Mouse (Mus musculus) G1E (cell line): ENCODE measurements around the gene Gab1. TPM values are rescaled to one million over a fixed set of nuclear protein-coding genes. Genes with fewer than 3 reads are reported as not detected.

Experiments used
- ATAC-seq: 2 replicates; pipeline ENCODE4 v1.8.0; 2016; ENCODE audit warnings: mild to moderate bottlenecking; ENCODE audit not compliant: insufficient number of reproducible peaks, poor library complexity, low FRiP score, severe bottlenecking; ENCODE audit errors: extremely low read depth
- DNase-seq: peaks from one replicate; pipeline ENCODE4 v3.0.0; 2012; ENCODE audit warnings: low spot score
- H3K27me3 ChIP-seq: 2 replicates; pipeline ENCODE4 v1.6.1; 2012; ENCODE audit warnings: mild to moderate bottlenecking, low read length, inconsistent platforms; ENCODE audit not compliant: insufficient read depth
- H3K36me3 ChIP-seq: replicated peaks from 2 replicates; pipeline ENCODE3; 2012; ENCODE audit warnings: mild to moderate bottlenecking, inconsistent platforms
- H3K4me1 ChIP-seq: 2 replicates; pipeline ENCODE4 v1.6.1; 2012; ENCODE audit warnings: low read depth, low read length, inconsistent platforms, mixed read lengths; ENCODE audit not compliant: insufficient read depth
- H3K4me3 ChIP-seq: 2 replicates; pipeline ENCODE4 v1.5.1; 2012; ENCODE audit warnings: low read depth, mild to moderate bottlenecking, inconsistent platforms, low read length, moderate library complexity, mixed read lengths
- H3K9me3 ChIP-seq: replicated peaks from 2 replicates; pipeline ENCODE4 v1.6.1; 2012; ENCODE audit warnings: inconsistent platforms
- CTCF ChIP-seq: IDR thresholded peaks from 2 replicates; pipeline ENCODE4 v1.5.1; 2012; ENCODE audit warnings: low read depth, low read length, inconsistent platforms, mixed read lengths
- GATA1 ChIP-seq: IDR thresholded peaks from 2 replicates; pipeline ENCODE4 v1.6.1; 2012; ENCODE audit warnings: borderline replicate concordance, low read length, inconsistent platforms, mixed read lengths
- GATA2 ChIP-seq: IDR thresholded peaks from 2 replicates; pipeline ENCODE4 v1.6.1; 2012; ENCODE audit warnings: low read depth, low read length, inconsistent platforms, borderline replicate concordance
- POLR2AphosphoS5 ChIP-seq: IDR thresholded peaks from 2 replicates; pipeline ENCODE4 v1.6.1; 2012; ENCODE audit warnings: low read depth, low read length, inconsistent platforms; ENCODE audit not compliant: insufficient replicate concordance
- TAL1 ChIP-seq: conservative IDR thresholded peaks from 2 replicates; pipeline ENCODE4 v1.6.1; 2012; ENCODE audit warnings: low read depth, low read length, inconsistent platforms, mixed read lengths
- polyA plus RNA-seq: library from polyadenylated mRNA; stranded (reverse); fragments of >175 nt; gene quantifications from 2 replicates; pipeline ENCODE4 v1.2.3, GENCODE M21; 2012
- total RNA-seq, 2 experiments: library from RNA; stranded (forward) in 1 of 2; stranded (reverse) in 1 of 2; fragments of 200-1000 nt in 1 of 2; fragments of >200 nt in 1 of 2; fragmentation: Nextera tagmentation in 1 of 2; gene quantifications; 2 replicates each; pipeline ENCODE4 v1.2.3; 2014 to 2017

The Gab1 gene
- total and polyA plus RNA-seq, 3 experiments: 2.7 to 20.8 (median 4.4) TPM

DNA sequence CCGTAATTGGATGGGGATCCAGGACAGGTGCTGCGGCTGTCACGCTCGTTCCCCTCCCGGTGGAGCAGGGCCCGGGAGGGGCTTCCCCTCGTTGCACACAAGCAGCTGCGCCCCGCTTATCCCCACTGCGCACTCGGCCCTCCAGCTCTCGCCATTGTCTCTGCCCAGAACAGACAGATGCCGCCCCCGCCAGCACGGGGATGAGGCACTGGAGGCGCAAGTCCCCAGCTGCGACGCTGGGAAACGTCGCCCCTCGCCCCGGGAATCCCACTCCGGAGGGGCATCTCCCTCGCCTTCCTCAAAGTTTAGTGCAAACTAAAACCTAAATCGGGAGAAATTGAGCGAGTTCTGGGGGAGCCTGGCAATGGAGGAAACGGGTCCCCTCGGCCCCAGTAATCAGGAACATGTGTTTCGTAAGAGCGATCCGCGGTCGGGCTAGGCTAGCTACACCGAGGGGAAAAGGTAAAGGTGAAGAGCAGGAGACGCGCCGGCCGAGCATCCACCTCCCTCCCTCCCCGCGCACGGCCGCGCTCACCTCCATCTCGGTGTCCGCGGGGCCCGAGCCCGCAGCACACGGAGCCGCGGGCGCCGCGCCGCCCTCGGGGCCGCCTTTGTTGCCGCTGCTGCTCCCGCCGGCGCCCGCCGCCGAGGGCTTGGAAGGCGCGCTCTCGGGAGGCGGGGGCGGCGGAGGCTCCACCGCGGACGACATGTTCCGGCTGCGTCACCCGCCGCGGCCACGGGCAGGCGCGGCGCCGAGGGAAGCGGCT is 141.7 kb downstream of the Gab1 start:
- ATAC-seq: no peak
- peak; percentile 25 for DNase-seq
- H3K36me3 ChIP-seq: peaks cover 22% of the 10 kb centered on the region
- TF ChIP-seq POLR2AphosphoS5: no peak
- no peak for TF ChIP-seq GATA2
- no peak for TF ChIP-seq CTCF
- no peak for TF ChIP-seq GATA1
- no peak for TF ChIP-seq TAL1
- no peaks in the 10 kb centered on the region for H3K27me3 ChIP-seq
- H3K4me3 ChIP-seq: peak overlapping the region; percentile 83
- H3K4me1 ChIP-seq: peaks cover 23% of the 10 kb centered on the region
- H3K9me3 ChIP-seq: peaks cover 4% of the 10 kb centered on the region

DNA sequence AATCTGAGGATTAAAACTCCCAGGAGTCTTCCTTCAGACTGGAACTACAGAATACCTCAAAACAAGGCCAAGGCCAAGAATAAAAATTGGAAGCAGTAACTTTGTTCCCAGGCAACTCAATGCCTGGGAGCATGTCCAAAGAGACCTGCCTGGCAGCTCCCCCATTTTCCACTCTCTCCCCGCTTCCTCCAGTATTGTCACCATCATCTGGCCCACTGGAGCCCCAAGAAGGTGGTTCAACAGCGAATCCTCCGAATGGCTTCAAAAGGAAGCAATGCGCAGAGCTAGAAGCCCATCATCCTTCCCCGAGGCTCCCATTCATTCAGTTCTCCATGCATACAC is 142.3 kb downstream of the Gab1 start:
- no peaks in the 10 kb centered on the region for H3K27me3 ChIP-seq
- H3K9me3 ChIP-seq: peaks cover 4% of the 10 kb centered on the region
- H3K4me3 ChIP-seq: peak overlapping the region; percentile 83
- H3K36me3 ChIP-seq: peaks cover 26% of the 10 kb centered on the region
- TF ChIP-seq GATA2 (no peak), CTCF (no peak), POLR2AphosphoS5 (no peak), TAL1 (no peak), GATA1 (no peak)
- ATAC-seq: no peak
- DNase-seq: no peak
- peaks cover 19% of the 10 kb centered on the region for H3K4me1 ChIP-seq

DNA sequence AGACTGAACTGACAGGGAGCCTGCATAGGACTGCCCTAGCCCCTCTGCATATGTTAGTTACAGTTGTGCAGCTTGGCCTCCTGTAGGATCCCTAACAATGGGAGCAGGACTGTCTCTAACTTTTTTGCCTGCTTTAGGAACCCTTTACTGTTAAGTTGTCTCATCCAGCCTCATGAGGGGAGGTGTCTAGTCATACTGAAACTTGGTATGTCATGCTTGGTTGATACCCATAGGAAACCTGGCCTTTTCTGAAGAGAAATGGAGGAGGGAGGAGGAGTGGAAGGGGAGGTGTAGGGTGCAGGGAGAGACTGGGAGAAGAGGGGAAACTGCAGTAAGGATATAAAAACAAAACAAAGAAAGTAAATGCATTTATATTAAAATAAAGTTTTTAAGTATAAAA is 148.0 kb downstream of the Gab1 start:
- H3K4me1 ChIP-seq: peaks cover 17% of the 10 kb centered on the region
- H3K27me3 ChIP-seq: no peaks in the 10 kb centered on the region
- no peak for ATAC-seq
- no peak for TF ChIP-seq POLR2AphosphoS5
- TF ChIP-seq GATA1: no peak
- no peak for TF ChIP-seq GATA2
- TF ChIP-seq CTCF: no peak
- TF ChIP-seq TAL1: no peak
- DNase-seq: no peak
- H3K9me3 ChIP-seq: no peaks in the 10 kb centered on the region
- H3K36me3 ChIP-seq: peaks cover 71% of the 10 kb centered on the region
- no peak overlapping the region for H3K4me3 ChIP-seq

DNA sequence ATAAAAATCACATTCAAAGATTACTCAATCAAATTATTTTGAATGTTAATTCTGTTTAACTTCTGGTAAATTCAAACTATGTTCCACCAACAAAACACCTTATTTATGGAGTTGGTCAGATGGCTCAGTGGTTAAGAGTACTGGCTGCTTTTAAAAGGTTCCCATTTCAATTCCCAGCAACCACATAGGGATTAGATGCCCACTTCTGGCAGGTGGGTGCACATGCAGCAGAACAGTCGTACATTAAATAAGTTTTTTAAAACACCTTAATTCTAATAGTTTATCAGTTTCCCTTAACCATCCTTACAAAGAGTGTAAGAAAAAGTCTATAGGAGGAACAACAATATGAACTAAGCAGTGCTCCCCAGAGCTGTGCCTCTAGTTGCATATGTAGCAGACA is 165.9 kb downstream of the Gab1 start:
- ATAC-seq: no peak
- peaks cover 67% of the 10 kb centered on the region for H3K36me3 ChIP-seq
- DNase-seq: no peak
- H3K27me3 ChIP-seq: no peaks in the 10 kb centered on the region
- no peak overlapping the region for H3K4me3 ChIP-seq
- H3K9me3 ChIP-seq: no peaks in the 10 kb centered on the region
- TF ChIP-seq CTCF: no peak
- no peak for TF ChIP-seq TAL1
- TF ChIP-seq POLR2AphosphoS5: no peak
- no peak for TF ChIP-seq GATA2
- TF ChIP-seq GATA1: no peak
- H3K4me1 ChIP-seq: peaks cover 4% of the 10 kb centered on the region; the same call in 1 of the 2 replicates

Other genes with a start within 250 kb of the Gab1 start
- 186 and 200 TPM in 2 replicates for gene Smarca5, start 141.0 kb downstream of the Gab1 start, total RNA-seq (2014; fragmentation: Nextera tagmentation)
- 175 and 182 TPM in 2 replicates for gene Smarca5, start 141.0 kb downstream of the Gab1 start, total RNA-seq (2017)
- 43.8 and 45.1 TPM in 2 replicates for gene Smarca5, start 141.0 kb downstream of the Gab1 start, polyA plus RNA-seq
- 57.9 and 64.8 TPM in 2 replicates for gene Usp38, start 134.4 kb upstream of the Gab1 start, total RNA-seq (2014; fragmentation: Nextera tagmentation)
- gene Usp38, start 134.4 kb upstream of the Gab1 start, total RNA-seq (2017): 45.9 and 49.7 TPM in 2 replicates
- gene Usp38, start 134.4 kb upstream of the Gab1 start, polyA plus RNA-seq: 19.3 and 28.1 TPM in 2 replicates